Mouse (Mus musculus) c-Kit-negative CD71-positive TER-119-positive erythroid progenitor cells, embryonic 14.5 days (primary cell): Measurements from ENCODE around the gene Txnrd2.

ENCODE experiments used
- DNase-seq: peaks from one replicate; pipeline ENCODE4 v3.0.0-alpha.2; 2013; ENCODE audit warnings: low read depth, low spot score

Gene Txnrd2

GRCm38 (mm10) chr16:18416837-18417236 is 9.3 kb upstream of the Txnrd2 start:
- no peak for DNase-seq

GRCm38 (mm10) chr16:18417491-18417890 is 8.7 kb upstream of the Txnrd2 start:
- DNase-seq, result no peak

GRCm38 (mm10) chr16:18418756-18419602 is 7.2 kb upstream of the Txnrd2 start:
- DNase-seq, result no peak

GRCm38 (mm10) chr16:18419603-18420026 is 6.6 kb upstream of the Txnrd2 start:
- no peak for DNase-seq

GRCm38 (mm10) chr16:18420571-18420970 is 5.6 kb upstream of the Txnrd2 start:
- no peak for DNase-seq

- no peak for DNase-seq
Observed at GRCm38 (mm10) chr16:18423203-18423914, 2.8 kb upstream of the Txnrd2 start.

GRCm38 (mm10) chr16:18423915-18424265 is 2.3 kb upstream of the Txnrd2 start:
- no peak for DNase-seq

- DNase-seq, result no peak
Observed at GRCm38 (mm10) chr16:18424364-18425045, 1.7 kb upstream of the Txnrd2 start.

- peak; percentile 21 for DNase-seq
Observed at GRCm38 (mm10) chr16:18425475-18426214, 539 bp upstream of the Txnrd2 start.

- peak; percentile 15 for DNase-seq
Observed at GRCm38 (mm10) chr16:18426802-18427280, 657 bp downstream of the Txnrd2 start, which contains the start of gene Comt. Comt (minus strand) TSS chr16:18426852.

GRCm38 (mm10) chr16:18428011-18428515 is 1.9 kb downstream of the Txnrd2 start:
- DNase-seq, result no peak

- DNase-seq, result peak; percentile 81
Observed at GRCm38 (mm10) chr16:18428516-18429042, 2.4 kb downstream of the Txnrd2 start.

- peak; percentile 46 for DNase-seq
Observed at GRCm38 (mm10) chr16:18429641-18430040, 3.5 kb downstream of the Txnrd2 start.

- DNase-seq, result peak; percentile 46
Observed at GRCm38 (mm10) chr16:18430641-18431212, 4.5 kb downstream of the Txnrd2 start.

GRCm38 (mm10) chr16:18433341-18433920 is 7.2 kb downstream of the Txnrd2 start:
- no peak for DNase-seq

GRCm38 (mm10) chr16:18436128-18436527 is 9.9 kb downstream of the Txnrd2 start:
- no peak for DNase-seq

- peak; percentile 68 for DNase-seq
Observed at GRCm38 (mm10) chr16:18443385-18443841, 17.2 kb downstream of the Txnrd2 start.

GRCm38 (mm10) chr16:18447243-18447642 is 21.1 kb downstream of the Txnrd2 start:
- DNase-seq, result no peak

GRCm38 (mm10) chr16:18448104-18448503 is 21.9 kb downstream of the Txnrd2 start:
- DNase-seq, result no peak

GRCm38 (mm10) chr16:18449005-18449404 is 22.8 kb downstream of the Txnrd2 start:
- no peak for DNase-seq
